Mouse (Mus musculus) bone marrow macrophage, adult 2 months (primary cell): ENCODE measurements around the gene Exoc6b.

Source experiments
- CTCF ChIP-seq: IDR thresholded peaks from 2 replicates; pipeline ENCODE4 v1.5.1; 2012; ENCODE audit warnings: low read depth, mild to moderate bottlenecking, low read length, moderate library complexity
- POLR2A ChIP-seq: IDR thresholded peaks from 2 replicates; pipeline ENCODE4 v1.6.1; 2012; ENCODE audit warnings: mild to moderate bottlenecking, low read depth, low read length, borderline replicate concordance

GRCm38 (mm10) chr6:84674936-84675335 lies 394.4 kb downstream of the Exoc6b start:
- no peak for TF ChIP-seq POLR2A
- TF ChIP-seq CTCF: no peak
